Mouse (Mus musculus) heart, adult 2 months (tissue): ENCODE data around the gene Gm20741.

Experiments used
- CTCF ChIP-seq: fragments of 200-600 bp; IDR thresholded peaks from 2 replicates; pipeline ENCODE4 v1.8.1; 2022; ENCODE audit warnings: antibody characterized with exemption, mild to moderate bottlenecking, moderate library complexity
- POLR2A ChIP-seq: fragments of 200-500 bp; IDR thresholded peaks from 2 replicates; pipeline ENCODE4 v1.6.1; 2011; ENCODE audit warnings: mild to moderate bottlenecking, low read depth, low read length, control low read depth; ENCODE audit not compliant: insufficient read depth

GRCm38 (mm10) chr16:88847363-88847762, 35.3 kb upstream of the Gm20741 start:
- TF ChIP-seq CTCF: no peak
- TF ChIP-seq POLR2A: no peak
